Mouse (Mus musculus) heart, embryonic 11.5 days (tissue): ENCODE data around the gene Ccl5. TPM values are rescaled to one million over a fixed set of nuclear protein-coding genes. Genes with fewer than 3 reads are reported as not detected.

Experiments
- ATAC-seq: fragments of 200-750 bp; cut with Nextera tagmentation; replicated peaks from 2 replicates; pipeline ENCODE4 v1.8.0; 2017; ENCODE audit warnings: moderate library complexity; ENCODE audit not compliant: insufficient number of reproducible peaks, low FRiP score, low TSS enrichment
- H3K27ac ChIP-seq: fragments of 300-500 bp; sonication (generic); 2 replicates; pipeline ENCODE4 v1.5.1; 2014; ENCODE audit warnings: mild to moderate bottlenecking, low read depth, low read length
- H3K27me3 ChIP-seq: fragments of 300-500 bp; sonication (generic); 2 replicates; pipeline ENCODE4 v1.6.1; 2014; ENCODE audit warnings: mild to moderate bottlenecking, low read length, mixed read lengths; ENCODE audit not compliant: control insufficient read depth, insufficient read depth
- H3K36me3 ChIP-seq: fragments of 300-500 bp; sonication (generic); 2 replicates; pipeline ENCODE4 v1.6.1; 2014; ENCODE audit warnings: mild to moderate bottlenecking, low read length, moderate library complexity, mixed read lengths; ENCODE audit not compliant: control insufficient read depth, insufficient read depth
- H3K4me1 ChIP-seq: fragments of 300-500 bp; sonication (generic); 2 replicates; pipeline ENCODE4 v1.6.1; 2014; ENCODE audit warnings: low read length; ENCODE audit not compliant: control insufficient read depth, insufficient read depth
- H3K4me2 ChIP-seq: fragments of 300-500 bp; sonication (generic); 2 replicates; pipeline ENCODE4 v1.6.1; 2014; ENCODE audit warnings: mild to moderate bottlenecking, moderate library complexity
- H3K4me3 ChIP-seq: fragments of 300-500 bp; sonication (generic); 2 replicates; pipeline ENCODE4 v1.5.1; 2014; ENCODE audit warnings: low read depth, low read length
- H3K9ac ChIP-seq: fragments of 300-500 bp; sonication (generic); 2 replicates; pipeline ENCODE4 v1.6.1; 2014; ENCODE audit warnings: mild to moderate bottlenecking, low read depth, low read length, moderate library complexity
- H3K9me3 ChIP-seq: fragments of 300-500 bp; sonication (generic); replicated peaks from 2 replicates; pipeline ENCODE4 v1.6.1; 2016; ENCODE audit warnings: low read length; ENCODE audit not compliant: control insufficient read depth
- WGBS: fragments of 180-500 bp; shearing (Covaris S2); extraction: QIAGEN DNeasy Blood & Tissue Kit; methylation state at CpG from one replicate; pipeline ENCODE4 v1.1.7; 2014; ENCODE audit not compliant: insufficient replicate concordance; 5-methylcytosine and 5-hydroxymethylcytosine counted together
- polyA plus RNA-seq: library from polyadenylated mRNA; unstranded; fragments of >200 nt; fragmentation: Nextera tagmentation; extraction: Ambion mirVana; gene quantifications from 2 replicates; pipeline ENCODE4 v1.2.1, GENCODE M21; 2014

Ccl5 gene
- polyA plus RNA-seq, 1 experiment from 2014 or later, result not detected

- no peak overlapping the region for H3K27ac ChIP-seq
- no peak overlapping the region for H3K9ac ChIP-seq
- no peak for ATAC-seq
- H3K36me3 ChIP-seq, result no peaks in the 10 kb centered on the region
- WGBS, result 83% methylated on average over 9 of the region's 9 CpGs
- H3K4me3 ChIP-seq, result no peak overlapping the region
- H3K4me1 ChIP-seq, result no peaks in the 10 kb centered on the region
- no peaks in the 10 kb centered on the region for H3K27me3 ChIP-seq
- H3K9me3 ChIP-seq, result no peaks in the 10 kb centered on the region
- H3K4me2 ChIP-seq, result no peak overlapping the region
These were observed 37.7 kb upstream of the Ccl5 start for GRCm38 (mm10) chr11:83568061-83568460.

GRCm38 (mm10) chr11:83567311-83567710 is 37.0 kb upstream of the Ccl5 start:
- H3K4me2 ChIP-seq, result no peak overlapping the region
- no peaks in the 10 kb centered on the region for H3K36me3 ChIP-seq
- 54% methylated on average over 7 of the region's 7 CpGs for WGBS
- H3K9me3 ChIP-seq, result no peaks in the 10 kb centered on the region
- H3K9ac ChIP-seq, result no peak overlapping the region
- no peak overlapping the region for H3K27ac ChIP-seq
- H3K27me3 ChIP-seq, result no peaks in the 10 kb centered on the region
- no peak overlapping the region for H3K4me3 ChIP-seq
- no peak for ATAC-seq
- H3K4me1 ChIP-seq, result no peaks in the 10 kb centered on the region

GRCm38 (mm10) chr11:83566617-83567016 is 36.3 kb upstream of the Ccl5 start:
- Histone ChIP-seq H3K9me3 (no peaks in the 10 kb centered on the region), H3K4me3 (no peak overlapping the region), H3K27ac (no peak overlapping the region), H3K36me3 (no peaks in the 10 kb centered on the region), H3K9ac (no peak overlapping the region), H3K4me1 (no peaks in the 10 kb centered on the region), H3K27me3 (no peaks in the 10 kb centered on the region), H3K4me2 (no peak overlapping the region)
- ATAC-seq, result no peak

- WGBS, result 71% methylated on average over 2 of the region's 2 CpGs
These were observed 33.4 kb upstream of the Ccl5 start for GRCm38 (mm10) chr11:83563754-83564153.

GRCm38 (mm10) chr11:83562311-83562887 is 32.1 kb upstream of the Ccl5 start:
- H3K9ac ChIP-seq, result no peak overlapping the region
- no peaks in the 10 kb centered on the region for H3K27me3 ChIP-seq
- H3K4me3 ChIP-seq, result no peak overlapping the region
- no peaks in the 10 kb centered on the region for H3K36me3 ChIP-seq
- H3K9me3 ChIP-seq, result no peaks in the 10 kb centered on the region
- WGBS, result 71% methylated on average over 6 of the region's 6 CpGs
- no peak for ATAC-seq
- no peak overlapping the region for H3K27ac ChIP-seq
- H3K4me2 ChIP-seq, result no peak overlapping the region
- H3K4me1 ChIP-seq, result no peaks in the 10 kb centered on the region

More at GRCm38 (mm10) chr11:83563754-83564153, 33.4 kb upstream of the Ccl5 start:
- Histone ChIP-seq H3K4me2 (no peak overlapping the region), H3K27ac (no peak overlapping the region), H3K27me3 (no peaks in the 10 kb centered on the region), H3K36me3 (no peaks in the 10 kb centered on the region), H3K9me3 (no peaks in the 10 kb centered on the region), H3K4me1 (no peaks in the 10 kb centered on the region), H3K4me3 (no peak overlapping the region), H3K9ac (no peak overlapping the region)
- ATAC-seq, result no peak

- no peak overlapping the region for H3K4me2 ChIP-seq
- no peaks in the 10 kb centered on the region for H3K9me3 ChIP-seq
- H3K27ac ChIP-seq, result no peak overlapping the region
- H3K4me1 ChIP-seq, result no peaks in the 10 kb centered on the region
- no peaks in the 10 kb centered on the region for H3K36me3 ChIP-seq
- H3K4me3 ChIP-seq, result no peak overlapping the region
- H3K9ac ChIP-seq, result no peak overlapping the region
- 64% methylated on average over 6 of the region's 6 CpGs for WGBS
- ATAC-seq, result no peak
- H3K27me3 ChIP-seq, result no peaks in the 10 kb centered on the region
These were observed 30.1 kb upstream of the Ccl5 start for GRCm38 (mm10) chr11:83560405-83560804.

- no peaks in the 10 kb centered on the region for H3K9me3 ChIP-seq
- WGBS, result 76% methylated on average over 10 of the region's 10 CpGs
- no peaks in the 10 kb centered on the region for H3K27me3 ChIP-seq
- no peak for ATAC-seq
- no peaks in the 10 kb centered on the region for H3K36me3 ChIP-seq
- H3K27ac ChIP-seq, result no peak overlapping the region
- H3K4me1 ChIP-seq, result no peaks in the 10 kb centered on the region
- H3K4me2 ChIP-seq, result no peak overlapping the region
- H3K9ac ChIP-seq, result no peak overlapping the region
- no peak overlapping the region for H3K4me3 ChIP-seq
These were observed 26.8 kb upstream of the Ccl5 start for GRCm38 (mm10) chr11:83557074-83557473.

GRCm38 (mm10) chr11:83556085-83556781 is 25.9 kb upstream of the Ccl5 start:
- Histone ChIP-seq H3K4me2 (no peak overlapping the region), H3K9ac (no peak overlapping the region), H3K9me3 (no peaks in the 10 kb centered on the region), H3K36me3 (no peaks in the 10 kb centered on the region), H3K27ac (no peak overlapping the region), H3K4me1 (no peaks in the 10 kb centered on the region), H3K27me3 (no peaks in the 10 kb centered on the region), H3K4me3 (no peak overlapping the region)
- no peak for ATAC-seq
- WGBS, result 33% methylated on average over 8 of the region's 8 CpGs

- H3K27me3 ChIP-seq, result no peaks in the 10 kb centered on the region
- no peaks in the 10 kb centered on the region for H3K9me3 ChIP-seq
- H3K4me3 ChIP-seq, result no peak overlapping the region
- H3K27ac ChIP-seq, result no peak overlapping the region
- no peaks in the 10 kb centered on the region for H3K4me1 ChIP-seq
- no peak overlapping the region for H3K9ac ChIP-seq
- no peaks in the 10 kb centered on the region for H3K36me3 ChIP-seq
- WGBS, result 77% methylated on average over 5 of the region's 5 CpGs
- ATAC-seq, result no peak
- H3K4me2 ChIP-seq, result no peak overlapping the region
These were observed 21.4 kb upstream of the Ccl5 start for GRCm38 (mm10) chr11:83551668-83552067.
